Mouse (Mus musculus): ENCODE measurements around the gene Gm10198. TPM values are rescaled to one million over a fixed set of nuclear protein-coding genes. Genes with fewer than 3 reads are reported as not detected.

Gene Gm10198
- polyA plus RNA-seq, 1 experiment from 2014 or later, result not detected

GRCm38 (mm10) chr13:111623112-111623511 is 30.5 kb downstream of the Gm10198 start:
- Histone ChIP-seq H3K9ac (ENCODE audit: low read depth, low read length) (no peak overlapping the region), H3K9me3 (ENCODE audit: control insufficient read depth, low read length) (no peaks in the 10 kb centered on the region), H3K27ac (ENCODE audit: low read depth, low read length) (no peak overlapping the region), H3K4me2 (no peak overlapping the region), H3K36me3 (ENCODE audit: control insufficient read depth, insufficient read depth, low read length) (no peaks in the 10 kb centered on the region), H3K4me3 (ENCODE audit: low read depth, low read length) (no peak overlapping the region), H3K27me3 (replicated peaks; ENCODE audit: control insufficient read depth, insufficient read depth, low read length) (no peaks in the 10 kb centered on the region), H3K4me1 (replicated peaks; ENCODE audit: control insufficient read depth, insufficient read depth, low read length) (no peaks in the 10 kb centered on the region)
- ATAC-seq (replicated peaks; ENCODE audit: low FRiP score) (no peak), DNase-seq (ENCODE audit: low spot score) (no peak)
- 83% methylated on average over 7 of the region's 7 CpGs for WGBS

GRCm38 (mm10) chr13:111624115-111624514 is 31.5 kb downstream of the Gm10198 start:
- H3K27ac ChIP-seq (ENCODE audit: low read depth, low read length), result no peak overlapping the region
- H3K4me3 ChIP-seq (ENCODE audit: low read depth, low read length), result no peak overlapping the region
- H3K9ac ChIP-seq (ENCODE audit: low read depth, low read length), result no peak overlapping the region
- 65% methylated on average over 6 of the region's 6 CpGs for WGBS
- DNase-seq (ENCODE audit: low spot score) (no peak), ATAC-seq (replicated peaks; ENCODE audit: low FRiP score) (no peak)
- no peak overlapping the region for H3K4me2 ChIP-seq
- no peaks in the 10 kb centered on the region for H3K36me3 ChIP-seq (ENCODE audit: control insufficient read depth, insufficient read depth, low read length)
- no peaks in the 10 kb centered on the region for H3K27me3 ChIP-seq (replicated peaks; ENCODE audit: control insufficient read depth, insufficient read depth, low read length)
- no peaks in the 10 kb centered on the region for H3K4me1 ChIP-seq (replicated peaks; ENCODE audit: control insufficient read depth, insufficient read depth, low read length)
- no peaks in the 10 kb centered on the region for H3K9me3 ChIP-seq (ENCODE audit: control insufficient read depth, low read length)

- H3K4me3 ChIP-seq (ENCODE audit: low read depth, low read length), result no peak overlapping the region
- H3K4me1 ChIP-seq (replicated peaks; ENCODE audit: control insufficient read depth, insufficient read depth, low read length), result peaks cover 2% of the 10 kb centered on the region; the same call in 1 of the 2 replicates
- H3K9ac ChIP-seq (ENCODE audit: low read depth, low read length), result no peak overlapping the region
- H3K27ac ChIP-seq (ENCODE audit: low read depth, low read length), result no peak overlapping the region
- ATAC-seq (replicated peaks; ENCODE audit: low FRiP score), result no peak
- no peaks in the 10 kb centered on the region for H3K27me3 ChIP-seq (replicated peaks; ENCODE audit: control insufficient read depth, insufficient read depth, low read length)
- H3K4me2 ChIP-seq, result peak overlapping the region; percentile 41
- 44% methylated on average over 16 of the region's 16 CpGs for WGBS
- no peaks in the 10 kb centered on the region for H3K9me3 ChIP-seq (ENCODE audit: control insufficient read depth, low read length)
- DNase-seq (ENCODE audit: low spot score), result no peak
- no peaks in the 10 kb centered on the region for H3K36me3 ChIP-seq (ENCODE audit: control insufficient read depth, insufficient read depth, low read length)
Measured at GRCm38 (mm10) chr13:111634163-111635160, 41.9 kb downstream of the Gm10198 start.

GRCm38 (mm10) chr13:111640319-111640718 is 47.7 kb downstream of the Gm10198 start:
- ATAC-seq (replicated peaks; ENCODE audit: low FRiP score), result no peak
- no peak overlapping the region for H3K27ac ChIP-seq (ENCODE audit: low read depth, low read length)
- H3K36me3 ChIP-seq (ENCODE audit: control insufficient read depth, insufficient read depth, low read length), result no peaks in the 10 kb centered on the region
- 43% methylated on average over 6 of the region's 6 CpGs for WGBS
- no peak overlapping the region for H3K9ac ChIP-seq (ENCODE audit: low read depth, low read length)
- no peaks in the 10 kb centered on the region for H3K4me1 ChIP-seq (replicated peaks; ENCODE audit: control insufficient read depth, insufficient read depth, low read length)
- no peak overlapping the region for H3K4me3 ChIP-seq (ENCODE audit: low read depth, low read length)
- no peak for DNase-seq (ENCODE audit: low spot score)
- H3K9me3 ChIP-seq (ENCODE audit: control insufficient read depth, low read length), result no peaks in the 10 kb centered on the region
- H3K27me3 ChIP-seq (replicated peaks; ENCODE audit: control insufficient read depth, insufficient read depth, low read length), result no peaks in the 10 kb centered on the region
- H3K4me2 ChIP-seq, result no peak overlapping the region; the same call in 1 of the 2 replicates

Other genes with a start within 250 kb of the Gm10198 start
- 76.1 and 79.0 TPM in 2 replicates for gene Gpbp1, start 102.7 kb upstream of the Gm10198 start, polyA plus RNA-seq (2014; fragmentation: Nextera tagmentation; extraction: Ambion mirVana)
- not detected in 2 replicates for gene Gm49496, start 42.8 kb upstream of the Gm10198 start, polyA plus RNA-seq (2014; fragmentation: Nextera tagmentation; extraction: Ambion mirVana)
- gene Mier3, start 88.2 kb downstream of the Gm10198 start, polyA plus RNA-seq (2014; fragmentation: Nextera tagmentation; extraction: Ambion mirVana), result 20.6 and 20.9 TPM in 2 replicates
- 19.8 and 20.6 TPM in 2 replicates for gene Map3k1, start 216.2 kb downstream of the Gm10198 start, polyA plus RNA-seq (2014; fragmentation: Nextera tagmentation; extraction: Ambion mirVana)

All from liver, embryonic 11.5 days (tissue).